Mouse (Mus musculus) forebrain, embryonic 14.5 days (tissue): ENCODE measurements around the gene Cfap97d2. TPM values are rescaled to one million over a fixed set of nuclear protein-coding genes. Genes with fewer than 3 reads are reported as not detected.
A peak's percentile ranks its signal among the peaks of the same experiment; 100 is the strongest.

Source experiments
- ATAC-seq: fragments of 200-750 bp; cut with Nextera tagmentation; 2 replicates; pipeline ENCODE4 v1.8.0; 2017; ENCODE audit warnings: mild to moderate bottlenecking, moderate library complexity
- DNase-seq: peaks from one replicate; pipeline ENCODE4 v3.0.0-alpha.2; 2015; ENCODE audit warnings: low spot score
- H3K27ac ChIP-seq: fragments of 300-500 bp; sonication (generic); 2 replicates; pipeline ENCODE4 v1.5.1; 2014; ENCODE audit warnings: low read depth, mild to moderate bottlenecking, control low read depth, low read length, moderate library complexity
- H3K27me3 ChIP-seq: fragments of 300-500 bp; sonication (generic); replicated peaks from 2 replicates; pipeline ENCODE4 v1.6.1; 2014; ENCODE audit warnings: low read length, control low read depth, mixed read lengths; ENCODE audit not compliant: control insufficient read depth, insufficient read depth
- H3K36me3 ChIP-seq: fragments of 300-500 bp; sonication (generic); 2 replicates; pipeline ENCODE4 v1.6.1; 2014; ENCODE audit warnings: low read length, control low read depth; ENCODE audit not compliant: control insufficient read depth, insufficient read depth
- H3K4me1 ChIP-seq: fragments of 300-500 bp; sonication (generic); 2 replicates; pipeline ENCODE4 v1.6.1; 2014; ENCODE audit warnings: antibody characterized with exemption, low read length, control low read depth; ENCODE audit not compliant: control insufficient read depth, insufficient read depth
- H3K4me2 ChIP-seq: fragments of 300-500 bp; sonication (generic); 2 replicates; pipeline ENCODE4 v1.6.1; 2014; ENCODE audit warnings: mild to moderate bottlenecking, control low read depth, low read length
- H3K4me3 ChIP-seq: fragments of 300-500 bp; sonication (generic); 2 replicates; pipeline ENCODE4 v1.5.1; 2014; ENCODE audit warnings: low read depth, low read length, control low read depth
- H3K9ac ChIP-seq: fragments of 300-500 bp; sonication (generic); 2 replicates; pipeline ENCODE4 v1.6.1; 2014; ENCODE audit warnings: mild to moderate bottlenecking, low read length, control low read depth, moderate library complexity
- H3K9me3 ChIP-seq: fragments of 300-500 bp; sonication (generic); replicated peaks from 2 replicates; pipeline ENCODE4 v1.6.1; 2016; ENCODE audit warnings: low read length, control low read depth, mixed read lengths; ENCODE audit not compliant: control insufficient read depth
- WGBS: fragments of 180-500 bp; shearing (Covaris S2); extraction: QIAGEN DNeasy Blood & Tissue Kit; methylation state at CpG from one replicate; pipeline ENCODE4 v1.1.7; 2014; 5-methylcytosine and 5-hydroxymethylcytosine counted together
- polyA plus RNA-seq: library from polyadenylated mRNA; unstranded; fragments of >200 nt; fragmentation: Nextera tagmentation; extraction: Ambion mirVana; gene quantifications from 2 replicates; pipeline ENCODE4 v1.2.1, GENCODE M21; 2014

Cfap97d2 gene
- polyA plus RNA-seq, 1 experiment from 2014 or later = 1.1 TPM

- H3K36me3 ChIP-seq = no peaks in the 10 kb centered on the region
These were observed 34.3 kb upstream of the Cfap97d2 start for GRCm38 (mm10) chr8:13671246-13672003.

DNA sequence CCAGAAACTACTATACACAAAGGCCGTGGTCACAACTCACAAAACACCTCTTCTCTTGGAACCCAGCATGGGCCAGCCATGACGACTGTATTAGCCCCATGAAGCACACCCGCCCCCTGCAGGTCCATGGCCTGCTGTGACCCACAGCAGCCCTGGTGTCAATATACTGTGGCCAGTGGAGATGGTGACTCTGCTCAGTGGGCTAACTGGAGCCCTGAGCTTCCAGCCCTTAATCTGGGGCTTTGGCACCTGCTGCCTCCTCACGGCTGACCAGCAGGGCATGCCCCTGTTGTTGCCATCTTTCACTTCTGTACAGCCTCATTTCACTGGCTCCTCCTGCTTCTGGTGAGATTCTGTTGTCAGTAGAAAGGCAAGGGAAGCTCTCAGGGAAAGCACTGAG, 32.5 kb upstream of the Cfap97d2 start:
- Histone ChIP-seq H3K9ac (no peak overlapping the region), H3K4me2 (no peak overlapping the region), H3K4me3 (no peak overlapping the region), H3K36me3 (no peaks in the 10 kb centered on the region), H3K27me3 (no peaks in the 10 kb centered on the region), H3K9me3 (no peaks in the 10 kb centered on the region), H3K4me1 (peaks cover 8% of the 10 kb centered on the region), H3K27ac (no peak overlapping the region)
- DNase-seq = no peak
- 75% methylated on average over 4 of the region's 4 CpGs for WGBS
- no peak for ATAC-seq

More at GRCm38 (mm10) chr8:13671246-13672003, 34.3 kb upstream of the Cfap97d2 start:
- H3K9ac ChIP-seq = no peak overlapping the region
- peaks cover 6% of the 10 kb centered on the region; the same call in 1 of the 2 replicates for H3K4me1 ChIP-seq
- H3K4me3 ChIP-seq = no peak overlapping the region
- no peak overlapping the region for H3K27ac ChIP-seq
- ATAC-seq (no peak), DNase-seq (no peak)
- WGBS = 93% methylated on average over 10 of the region's 10 CpGs
- no peaks in the 10 kb centered on the region for H3K9me3 ChIP-seq
- H3K4me2 ChIP-seq = no peak overlapping the region
- no peaks in the 10 kb centered on the region for H3K27me3 ChIP-seq

- Histone ChIP-seq H3K36me3 (no peaks in the 10 kb centered on the region), H3K27me3 (no peaks in the 10 kb centered on the region), H3K4me1 (peaks cover 8% of the 10 kb centered on the region), H3K9me3 (no peaks in the 10 kb centered on the region), H3K4me2 (no peak overlapping the region), H3K27ac (no peak overlapping the region), H3K4me3 (no peak overlapping the region), H3K9ac (no peak overlapping the region)
- no peak for ATAC-seq
- no peak for DNase-seq
- 70% methylated on average over 12 of the region's 12 CpGs for WGBS
These were observed 31.2 kb upstream of the Cfap97d2 start for GRCm38 (mm10) chr8:13674294-13675010.

GRCm38 (mm10) chr8:13675121-13675520, 30.6 kb upstream of the Cfap97d2 start:
- Histone ChIP-seq H3K9ac (peak overlapping the region; percentile 77), H3K27me3 (no peaks in the 10 kb centered on the region)
- DNase-seq = no peak

GRCm38 (mm10) chr8:13675524-13675923, 30.2 kb upstream of the Cfap97d2 start:
- peak overlapping the region; percentile 77 for H3K4me3 ChIP-seq
- ATAC-seq (no peak), DNase-seq (no peak)
- H3K9ac ChIP-seq = peak overlapping the region; percentile 77
- peak overlapping the region; percentile 79 for H3K4me2 ChIP-seq
- peaks cover 8% of the 10 kb centered on the region for H3K4me1 ChIP-seq
- no peaks in the 10 kb centered on the region for H3K9me3 ChIP-seq
- peak overlapping the region; percentile 39; the same call in 1 of the 2 replicates for H3K27ac ChIP-seq
- WGBS = 52% methylated on average over 8 of the region's 8 CpGs
- H3K36me3 ChIP-seq = no peaks in the 10 kb centered on the region
- H3K27me3 ChIP-seq = no peaks in the 10 kb centered on the region

More at GRCm38 (mm10) chr8:13675121-13675520, 30.6 kb upstream of the Cfap97d2 start:
- WGBS = 91% methylated on average over 4 of the region's 4 CpGs
- Histone ChIP-seq H3K36me3 (no peaks in the 10 kb centered on the region), H3K4me2 (peak overlapping the region; percentile 79), H3K4me3 (peak overlapping the region; percentile 77; the same call in 1 of the 2 replicates), H3K27ac (no peak overlapping the region), H3K9me3 (no peaks in the 10 kb centered on the region), H3K4me1 (peaks cover 8% of the 10 kb centered on the region)
- ATAC-seq = no peak

- H3K36me3 ChIP-seq = no peaks in the 10 kb centered on the region
- WGBS = under 1% methylated on average over 12 of the region's 12 CpGs
- H3K27ac ChIP-seq = peak overlapping the region; percentile 82
These were observed 29.4 kb upstream of the Cfap97d2 start for GRCm38 (mm10) chr8:13676302-13676700.

DNA sequence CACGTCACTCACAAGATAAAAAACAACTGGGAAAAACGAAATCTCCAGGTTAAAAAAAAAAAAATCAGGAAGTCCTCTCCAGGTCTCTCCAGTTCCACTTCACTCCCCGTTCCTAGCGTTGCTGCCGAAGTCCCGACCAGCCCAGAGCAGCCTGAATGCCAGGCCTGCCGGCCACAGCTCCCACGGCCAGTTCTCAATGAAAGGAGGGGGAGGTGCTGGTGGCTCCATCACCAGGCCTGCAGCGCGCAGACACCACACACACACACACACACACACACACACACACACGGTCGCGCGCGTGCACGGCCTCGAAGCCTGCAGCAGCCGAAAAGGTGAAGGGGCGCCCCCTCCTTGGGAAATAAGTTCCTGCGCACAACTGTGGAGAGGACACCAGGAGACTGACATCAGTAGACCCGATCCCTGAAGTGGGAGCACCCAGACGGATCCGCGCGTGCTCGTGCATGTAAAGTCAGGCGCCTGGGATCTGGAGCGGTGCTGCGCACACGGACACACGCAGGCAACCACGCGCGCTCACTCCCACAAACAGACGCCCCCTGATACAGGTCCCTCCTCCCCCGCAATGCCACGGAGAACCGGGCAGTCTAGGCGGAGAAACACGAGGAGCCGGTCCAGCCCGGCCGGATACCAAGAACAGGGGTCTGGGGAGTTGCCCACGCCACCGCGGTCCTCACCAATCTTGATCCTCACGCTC, 28.8 kb upstream of the Cfap97d2 start:
- Histone ChIP-seq H3K36me3 (no peaks in the 10 kb centered on the region), H3K4me3 (peak overlapping the region; percentile 77), H3K27ac (peak overlapping the region; percentile 82), H3K9me3 (no peaks in the 10 kb centered on the region), H3K9ac (peak overlapping the region; percentile 77), H3K4me1 (peaks cover 8% of the 10 kb centered on the region), H3K4me2 (peak overlapping the region; percentile 79), H3K27me3 (no peaks in the 10 kb centered on the region)
- ATAC-seq = peak; percentile 78
- 0% methylated on average over 44 of the region's 47 CpGs for WGBS
- peak; percentile 81 for DNase-seq

More at GRCm38 (mm10) chr8:13676302-13676700, 29.4 kb upstream of the Cfap97d2 start:
- no peak for ATAC-seq
- H3K9ac ChIP-seq = peak overlapping the region; percentile 77
- H3K9me3 ChIP-seq = no peaks in the 10 kb centered on the region
- peak overlapping the region; percentile 77 for H3K4me3 ChIP-seq
- DNase-seq = peak; percentile 75
- no peaks in the 10 kb centered on the region for H3K27me3 ChIP-seq
- H3K4me2 ChIP-seq = peak overlapping the region; percentile 79
- peaks cover 8% of the 10 kb centered on the region for H3K4me1 ChIP-seq

- H3K9me3 ChIP-seq = no peaks in the 10 kb centered on the region
- DNase-seq = peak; percentile 98
- WGBS = under 1% methylated on average over 36 of the region's 42 CpGs
These were observed 28.2 kb upstream of the Cfap97d2 start, which contains the start of gene Rasa3 for GRCm38 (mm10) chr8:13677413-13677883. Gene Rasa3 (minus strand): TSS chr8:13677603.

More at GRCm38 (mm10) chr8:13677413-13677883, 28.2 kb upstream of the Cfap97d2 start, which contains the start of gene Rasa3:
- peak within 1 kb of the TSS; percentile 79 for H3K4me2 ChIP-seq
- H3K36me3 ChIP-seq = no peaks in the 10 kb centered on the region
- no peaks in the 10 kb centered on the region for H3K27me3 ChIP-seq
- peak within 1 kb of the TSS; percentile 77 for H3K9ac ChIP-seq
- H3K27ac ChIP-seq = peak within 1 kb of the TSS; percentile 82
- H3K4me1 ChIP-seq = peaks cover 8% of the 10 kb centered on the region
- ATAC-seq = peak; percentile 99
- peak within 1 kb of the TSS; percentile 77 for H3K4me3 ChIP-seq
